Mouse (Mus musculus): ENCODE data around the gene Mageb2. TPM values are rescaled to one million over a fixed set of nuclear protein-coding genes. Genes with fewer than 3 reads are reported as not detected.

The Mageb2 gene
- polyA plus RNA-seq (2012; rRNA removed; ENCODE audit: low replicate concordance), result not detected in 2 replicates

DNA sequence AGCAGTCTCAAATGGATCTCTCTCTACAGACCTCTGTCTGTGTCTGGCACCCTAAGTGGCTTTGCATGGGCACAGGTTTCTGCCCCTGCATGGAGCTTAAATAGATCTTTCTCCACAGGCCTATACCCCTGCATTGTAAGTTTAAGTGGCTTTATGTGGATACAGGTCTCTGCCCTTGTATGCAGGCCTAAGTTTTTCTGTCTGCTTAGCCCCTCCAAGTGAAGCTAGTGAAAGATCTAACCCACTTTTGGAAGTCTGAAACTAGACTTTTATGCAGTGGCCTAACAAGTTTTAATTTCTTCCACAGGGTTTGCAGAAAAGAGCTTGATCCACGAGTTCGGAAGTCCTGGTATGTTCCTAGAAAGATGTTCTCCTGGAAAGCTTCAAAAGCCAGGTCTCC, at the start of gene Mageb2:
TSS of gene Mageb2 (plus strand) at position 301 of the 400 bp plus-strand sequence.

Other genes with a start within 250 kb of the Mageb2 start
- gene Gm5072, start 60.8 kb downstream of the Mageb2 start, polyA plus RNA-seq (2012; rRNA removed; ENCODE audit: low replicate concordance), result not detected in 2 replicates
- gene Gm8914, start 148.4 kb downstream of the Mageb2 start, polyA plus RNA-seq (2012; rRNA removed; ENCODE audit: low replicate concordance), result not detected in 2 replicates
- not detected in 2 replicates for gene 1700084M14Rik, start 244.2 kb downstream of the Mageb2 start, polyA plus RNA-seq (2012; rRNA removed; ENCODE audit: low replicate concordance)